Mouse (Mus musculus) neural tube, embryonic 13.5 days (tissue): ENCODE measurements around the gene Wbp11. TPM values are rescaled to one million over a fixed set of nuclear protein-coding genes. Genes with fewer than 3 reads are reported as not detected.

Experiments used
- ATAC-seq: fragments of 200-750 bp; cut with Nextera tagmentation; 2 replicates; pipeline ENCODE4 v1.8.0; 2017; ENCODE audit warnings: low read depth, mild to moderate bottlenecking, moderate TSS enrichment, moderate library complexity
- H3K27ac ChIP-seq: fragments of 300-500 bp; sonication (generic); replicated peaks from 2 replicates; pipeline ENCODE4 v1.5.1; 2015; ENCODE audit warnings: moderate library complexity, mild to moderate bottlenecking, inconsistent platforms
- H3K27me3 ChIP-seq: fragments of 300-500 bp; sonication (generic); 2 replicates; pipeline ENCODE4 v1.6.1; 2015; ENCODE audit warnings: mild to moderate bottlenecking, inconsistent platforms
- H3K36me3 ChIP-seq: fragments of 300-500 bp; sonication (generic); 2 replicates; pipeline ENCODE4 v1.6.1; 2015; ENCODE audit warnings: mild to moderate bottlenecking, inconsistent platforms
- H3K4me1 ChIP-seq: fragments of 300-500 bp; sonication (generic); replicated peaks from 2 replicates; pipeline ENCODE4 v1.6.1; 2015; ENCODE audit warnings: inconsistent platforms
- H3K4me2 ChIP-seq: fragments of 300-500 bp; sonication (generic); 2 replicates; pipeline ENCODE4 v1.6.1; 2015; ENCODE audit warnings: inconsistent platforms, mild to moderate bottlenecking, moderate library complexity
- H3K4me3 ChIP-seq: fragments of 300-500 bp; sonication (generic); 2 replicates; pipeline ENCODE4 v1.5.1; 2015; ENCODE audit warnings: mild to moderate bottlenecking, inconsistent platforms
- H3K9ac ChIP-seq: fragments of 300-500 bp; sonication (generic); 2 replicates; pipeline ENCODE4 v1.6.1; 2015; ENCODE audit warnings: moderate library complexity, mild to moderate bottlenecking, inconsistent platforms
- H3K9me3 ChIP-seq: fragments of 300-500 bp; sonication (generic); 2 replicates; pipeline ENCODE4 v1.6.1; 2016; ENCODE audit warnings: inconsistent platforms
- WGBS: fragments of 180-500 bp; shearing (Covaris S2); methylation state at CpG from one replicate; pipeline ENCODE4 v1.1.7; 2015; 5-methylcytosine and 5-hydroxymethylcytosine counted together
- polyA plus RNA-seq: library from polyadenylated mRNA; unstranded; fragments of >200 nt; fragmentation: Nextera tagmentation; extraction: Ambion mirVana; gene quantifications from 2 replicates; pipeline ENCODE4 v1.2.1, GENCODE M21; 2015

Gene Wbp11
- polyA plus RNA-seq = 79.6 and 85.0 TPM in 2 replicates

GRCm38 (mm10) chr6:136827881-136828561 lies at the start of gene Wbp11:
Gene Wbp11 (minus strand): TSS chr6:136828233.
- ATAC-seq = peak; percentile 100
- peak within 1 kb of the TSS; percentile 98 for H3K4me3 ChIP-seq
- H3K36me3 ChIP-seq = peaks cover 21% of the 10 kb centered on the region
- H3K27me3 ChIP-seq = peaks cover 16% of the 10 kb centered on the region; the same call in 1 of the 2 replicates
- peak within 1 kb of the TSS; percentile 98 for H3K9ac ChIP-seq
- peak within 1 kb of the TSS; percentile 83 for H3K4me2 ChIP-seq
- under 1% methylated on average over 45 of the region's 45 CpGs for WGBS
- H3K27ac ChIP-seq = peak within 1 kb of the TSS; percentile 91
- no peaks in the 10 kb centered on the region for H3K9me3 ChIP-seq
- peaks cover 15% of the 10 kb centered on the region for H3K4me1 ChIP-seq

- H3K4me2 ChIP-seq = no peak within 1 kb of the TSS
Measured at GRCm38 (mm10) chr6:136875670-136876069, 47.6 kb upstream of the Wbp11 start, which contains the start of gene Mgp. Gene Mgp (minus strand): TSS chr6:136875823.

GRCm38 (mm10) chr6:136874599-136874998 lies 46.6 kb upstream of the Wbp11 start:
- ATAC-seq = no peak
- Histone ChIP-seq H3K4me3 (no peak overlapping the region), H3K27me3 (no peaks in the 10 kb centered on the region), H3K27ac (no peak overlapping the region), H3K9ac (no peak overlapping the region), H3K4me2 (no peak overlapping the region), H3K36me3 (no peaks in the 10 kb centered on the region), H3K9me3 (no peaks in the 10 kb centered on the region), H3K4me1 (peaks cover 3% of the 10 kb centered on the region; the same call in 1 of the 2 replicates)
- WGBS = 51% methylated on average over 8 of the region's 8 CpGs

More at GRCm38 (mm10) chr6:136875670-136876069, 47.6 kb upstream of the Wbp11 start, which contains the start of gene Mgp:
- no peak within 1 kb of the TSS for H3K27ac ChIP-seq
- H3K27me3 ChIP-seq = no peaks in the 10 kb centered on the region
- ATAC-seq = no peak
- H3K36me3 ChIP-seq = no peaks in the 10 kb centered on the region
- H3K4me1 ChIP-seq = peaks cover 3% of the 10 kb centered on the region; the same call in 1 of the 2 replicates
- 50% methylated on average over 9 of the region's 9 CpGs for WGBS
- H3K9ac ChIP-seq = no peak within 1 kb of the TSS
- H3K9me3 ChIP-seq = no peaks in the 10 kb centered on the region
- no peak within 1 kb of the TSS for H3K4me3 ChIP-seq

GRCm38 (mm10) chr6:136868921-136869320 lies 40.9 kb upstream of the Wbp11 start:
- WGBS = 86% methylated on average over 5 of the region's 5 CpGs
- ATAC-seq = no peak

GRCm38 (mm10) chr6:136866150-136866549 lies 38.1 kb upstream of the Wbp11 start:
- 70% methylated on average over 4 of the region's 4 CpGs for WGBS
- no peaks in the 10 kb centered on the region for H3K9me3 ChIP-seq
- ATAC-seq = no peak

More at GRCm38 (mm10) chr6:136868921-136869320, 40.9 kb upstream of the Wbp11 start:
- Histone ChIP-seq H3K36me3 (no peaks in the 10 kb centered on the region), H3K9ac (no peak overlapping the region), H3K27ac (no peak overlapping the region), H3K9me3 (no peaks in the 10 kb centered on the region), H3K4me2 (no peak overlapping the region), H3K27me3 (no peaks in the 10 kb centered on the region), H3K4me3 (no peak overlapping the region), H3K4me1 (no peaks in the 10 kb centered on the region)

GRCm38 (mm10) chr6:136865360-136865759 lies 37.3 kb upstream of the Wbp11 start:
- H3K36me3 ChIP-seq = no peaks in the 10 kb centered on the region
- 94% methylated on average over 5 of the region's 5 CpGs for WGBS
- no peaks in the 10 kb centered on the region for H3K27me3 ChIP-seq
- no peak overlapping the region for H3K4me2 ChIP-seq
- no peaks in the 10 kb centered on the region for H3K4me1 ChIP-seq
- H3K9ac ChIP-seq = no peak overlapping the region
- H3K27ac ChIP-seq = no peak overlapping the region
- ATAC-seq = no peak
- H3K9me3 ChIP-seq = no peaks in the 10 kb centered on the region
- no peak overlapping the region for H3K4me3 ChIP-seq

More at GRCm38 (mm10) chr6:136866150-136866549, 38.1 kb upstream of the Wbp11 start:
- Histone ChIP-seq H3K27ac (no peak overlapping the region), H3K36me3 (no peaks in the 10 kb centered on the region), H3K4me2 (no peak overlapping the region), H3K27me3 (no peaks in the 10 kb centered on the region), H3K4me3 (no peak overlapping the region), H3K9ac (no peak overlapping the region), H3K4me1 (no peaks in the 10 kb centered on the region)

- H3K9me3 ChIP-seq = no peaks in the 10 kb centered on the region
- no peak overlapping the region for H3K4me2 ChIP-seq
- no peaks in the 10 kb centered on the region for H3K4me1 ChIP-seq
- no peak overlapping the region for H3K27ac ChIP-seq
- no peaks in the 10 kb centered on the region for H3K27me3 ChIP-seq
- no peak overlapping the region for H3K4me3 ChIP-seq
- no peak overlapping the region for H3K9ac ChIP-seq
- no peak for ATAC-seq
- WGBS = 53% methylated on average over 9 of the region's 9 CpGs
- H3K36me3 ChIP-seq = no peaks in the 10 kb centered on the region
Measured at GRCm38 (mm10) chr6:136861020-136861419, 33.0 kb upstream of the Wbp11 start.

- Histone ChIP-seq H3K27ac (no peak overlapping the region), H3K9ac (no peak overlapping the region), H3K9me3 (no peaks in the 10 kb centered on the region), H3K4me3 (no peak overlapping the region), H3K36me3 (no peaks in the 10 kb centered on the region), H3K4me1 (no peaks in the 10 kb centered on the region), H3K27me3 (no peaks in the 10 kb centered on the region), H3K4me2 (no peak overlapping the region)
- no peak for ATAC-seq
- WGBS = 82% methylated on average over 8 of the region's 8 CpGs
Measured at GRCm38 (mm10) chr6:136858420-136858819, 30.4 kb upstream of the Wbp11 start.

- WGBS = 70% methylated on average over 11 of the region's 11 CpGs
- H3K4me3 ChIP-seq = no peak overlapping the region
- no peaks in the 10 kb centered on the region for H3K9me3 ChIP-seq
- no peaks in the 10 kb centered on the region for H3K4me1 ChIP-seq
- no peak overlapping the region for H3K27ac ChIP-seq
- H3K36me3 ChIP-seq = no peaks in the 10 kb centered on the region
- H3K9ac ChIP-seq = no peak overlapping the region
- no peak overlapping the region for H3K4me2 ChIP-seq
- no peak for ATAC-seq
- H3K27me3 ChIP-seq = no peaks in the 10 kb centered on the region
Measured at GRCm38 (mm10) chr6:136857873-136858260, 29.8 kb upstream of the Wbp11 start.

GRCm38 (mm10) chr6:136857186-136857872 lies 29.3 kb upstream of the Wbp11 start, which contains the start of gene Art4:
Gene Art4 (minus strand): TSS chr6:136857733.
- H3K27ac ChIP-seq = no peak within 1 kb of the TSS
- WGBS = 77% methylated on average over 18 of the region's 18 CpGs
- no peak within 1 kb of the TSS for H3K9ac ChIP-seq

GRCm38 (mm10) chr6:136856071-136856636 lies 28.1 kb upstream of the Wbp11 start:
- H3K4me3 ChIP-seq = no peak overlapping the region
- 65% methylated on average over 14 of the region's 14 CpGs for WGBS
- no peak for ATAC-seq
- H3K9ac ChIP-seq = no peak overlapping the region
- no peak overlapping the region for H3K27ac ChIP-seq
- H3K36me3 ChIP-seq = no peaks in the 10 kb centered on the region
- no peak overlapping the region for H3K4me2 ChIP-seq
- H3K27me3 ChIP-seq = no peaks in the 10 kb centered on the region
- H3K9me3 ChIP-seq = no peaks in the 10 kb centered on the region
- no peaks in the 10 kb centered on the region for H3K4me1 ChIP-seq

More at GRCm38 (mm10) chr6:136857186-136857872, 29.3 kb upstream of the Wbp11 start, which contains the start of gene Art4:
- H3K36me3 ChIP-seq = no peaks in the 10 kb centered on the region
- H3K4me1 ChIP-seq = no peaks in the 10 kb centered on the region
- no peak for ATAC-seq
- no peaks in the 10 kb centered on the region for H3K27me3 ChIP-seq
- no peak within 1 kb of the TSS for H3K4me3 ChIP-seq
- no peaks in the 10 kb centered on the region for H3K9me3 ChIP-seq
- no peak within 1 kb of the TSS for H3K4me2 ChIP-seq

- H3K36me3 ChIP-seq = no peaks in the 10 kb centered on the region
- no peaks in the 10 kb centered on the region for H3K9me3 ChIP-seq
- no peak overlapping the region for H3K4me3 ChIP-seq
- H3K27me3 ChIP-seq = no peaks in the 10 kb centered on the region
- no peak for ATAC-seq
- H3K27ac ChIP-seq = no peak overlapping the region
- 84% methylated on average over 2 of the region's 2 CpGs for WGBS
- no peak overlapping the region for H3K9ac ChIP-seq
- H3K4me2 ChIP-seq = no peak overlapping the region
- H3K4me1 ChIP-seq = no peaks in the 10 kb centered on the region
Measured at GRCm38 (mm10) chr6:136855183-136855582, 27.1 kb upstream of the Wbp11 start.
